Mouse (Mus musculus) thymus, postnatal 0 days (tissue): ENCODE results near the gene Hadhb. TPM values are rescaled to one million over a fixed set of nuclear protein-coding genes. Genes with fewer than 3 reads are reported as not detected.

Experiments
- DNase-seq: peaks from one replicate; pipeline ENCODE4 v3.0.0-alpha.2; 2015; ENCODE audit warnings: low spot score
- polyA plus RNA-seq: library from polyadenylated mRNA; unstranded; fragments of >200 nt; fragmentation: Nextera tagmentation; extraction: Ambion mirVana; gene quantifications from 2 replicates; pipeline ENCODE4 v1.2.1, GENCODE M21; 2015

Gene Hadhb
- polyA plus RNA-seq, 1 experiment from 2014 or later = 193 TPM

DNA sequence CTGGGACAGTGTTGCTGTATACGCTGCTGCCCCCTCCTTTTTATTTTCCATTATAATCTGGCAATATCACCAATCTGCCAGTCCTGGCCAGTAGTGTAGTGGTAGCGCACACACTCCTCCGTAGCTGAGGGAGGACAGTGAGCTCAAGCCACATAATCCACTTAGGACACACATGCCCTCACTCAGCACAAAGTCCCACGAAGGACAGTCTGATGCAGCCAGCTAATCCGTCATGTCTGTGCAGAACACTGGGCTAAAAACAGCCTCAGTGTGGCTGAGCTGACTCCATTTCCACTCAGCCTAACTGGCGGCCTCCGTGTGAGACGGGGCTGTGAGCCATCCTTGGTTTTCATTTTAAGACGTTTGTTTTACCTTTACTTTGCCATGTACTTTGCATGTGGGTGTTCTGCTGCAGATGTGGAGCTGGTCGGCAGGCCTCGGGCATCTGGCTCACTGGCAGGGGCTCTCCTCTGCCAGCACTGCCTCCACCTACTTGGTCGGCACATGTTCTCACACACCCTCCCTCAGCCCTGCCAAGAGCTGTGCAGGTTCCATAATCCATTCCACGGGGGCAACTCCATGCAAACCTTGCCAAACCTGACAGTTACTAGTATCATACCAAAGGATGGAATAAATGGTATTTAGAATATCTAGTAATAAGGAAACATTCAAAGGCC is 27.0 kb upstream of the Hadhb start:
- DNase-seq = no peak

DNA sequence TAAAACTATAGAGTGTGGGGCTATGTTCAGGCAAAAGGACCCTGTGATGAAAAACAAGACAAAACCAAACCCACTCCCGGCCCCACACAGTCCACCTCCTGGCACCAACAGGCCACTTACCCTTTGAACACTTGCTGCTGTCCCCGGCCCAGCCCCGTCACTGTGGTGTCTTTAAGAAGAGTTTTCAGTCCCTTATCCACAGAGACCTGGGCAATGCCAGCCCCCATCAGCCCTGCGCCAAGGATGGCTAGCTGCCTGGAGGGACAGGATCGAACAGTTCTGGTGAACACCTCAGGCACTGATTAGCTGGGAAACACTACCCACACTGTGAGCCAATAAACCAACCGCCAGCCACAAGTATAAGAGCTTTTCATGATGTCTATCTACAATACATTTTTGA is 26.4 kb upstream of the Hadhb start:
- DNase-seq = no peak

GRCm38 (mm10) chr5:30131246-30131645 is 23.8 kb upstream of the Hadhb start:
- no peak for DNase-seq

DNA sequence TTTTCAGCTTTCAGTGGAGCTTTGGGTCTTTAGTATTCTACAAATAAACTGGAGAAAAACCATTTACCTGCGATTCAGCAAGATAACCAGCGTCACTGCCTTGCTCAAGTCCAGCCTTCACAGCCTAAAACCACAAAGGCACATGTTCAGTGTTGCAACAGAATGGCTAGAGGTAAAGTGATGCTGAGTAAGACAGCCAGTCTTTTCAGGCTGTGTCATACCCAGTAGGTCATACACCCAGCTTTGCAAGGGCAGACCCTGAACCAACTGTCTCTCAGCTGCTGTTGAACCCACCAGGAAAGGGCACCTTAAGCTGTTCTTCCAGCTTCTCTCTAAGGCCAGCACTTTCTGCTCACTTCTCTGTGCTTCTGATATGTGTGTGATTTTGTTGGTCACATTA is 22.9 kb upstream of the Hadhb start:
- no peak for DNase-seq

DNA sequence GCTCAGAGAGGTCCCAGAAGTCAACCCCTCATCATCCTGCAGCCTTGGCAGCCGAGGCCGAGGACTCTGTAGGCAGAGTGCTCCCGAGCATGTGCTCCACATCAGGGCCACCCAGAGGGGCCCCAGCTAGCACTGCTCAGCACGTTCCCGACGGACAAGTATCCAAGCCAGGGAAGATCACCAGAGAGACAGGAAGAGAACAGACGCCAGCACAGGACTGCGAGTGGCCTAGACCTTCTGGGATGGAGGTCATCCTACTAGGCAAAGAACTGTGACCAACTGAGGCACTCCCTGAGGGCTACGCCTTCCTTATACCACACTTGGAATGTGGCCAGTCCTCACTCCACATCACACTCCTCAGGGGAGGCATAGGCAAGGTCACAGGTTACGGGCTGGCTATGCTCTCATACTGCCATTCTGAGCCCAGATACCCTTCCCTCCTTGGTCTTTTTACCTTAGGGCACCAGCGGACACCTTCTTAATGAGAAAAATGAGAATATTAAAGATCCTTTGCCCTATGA is 19.3 kb upstream of the Hadhb start:
- DNase-seq = no peak

- no peak for DNase-seq
Observed at GRCm38 (mm10) chr5:30137271-30137670, 17.8 kb upstream of the Hadhb start.

DNA sequence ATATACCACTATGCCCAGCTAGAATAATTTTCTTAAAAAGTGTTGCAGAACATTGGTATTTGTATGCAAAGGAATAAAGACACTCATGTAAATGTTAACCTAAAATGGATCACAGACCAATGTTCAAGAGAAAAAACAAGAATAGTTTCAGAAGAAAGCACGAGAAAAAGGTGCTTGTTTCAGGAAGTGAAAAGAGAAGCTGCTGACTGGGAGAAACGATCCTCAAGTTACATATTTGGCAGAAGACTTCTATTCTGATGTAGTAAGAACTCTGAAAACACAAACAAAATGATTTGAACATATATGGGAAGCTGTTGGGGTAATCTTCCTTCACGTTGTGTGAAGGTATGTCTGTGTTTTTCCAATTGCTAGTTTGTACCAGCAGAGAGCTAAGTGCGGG is 16.9 kb upstream of the Hadhb start:
- DNase-seq = no peak

DNA sequence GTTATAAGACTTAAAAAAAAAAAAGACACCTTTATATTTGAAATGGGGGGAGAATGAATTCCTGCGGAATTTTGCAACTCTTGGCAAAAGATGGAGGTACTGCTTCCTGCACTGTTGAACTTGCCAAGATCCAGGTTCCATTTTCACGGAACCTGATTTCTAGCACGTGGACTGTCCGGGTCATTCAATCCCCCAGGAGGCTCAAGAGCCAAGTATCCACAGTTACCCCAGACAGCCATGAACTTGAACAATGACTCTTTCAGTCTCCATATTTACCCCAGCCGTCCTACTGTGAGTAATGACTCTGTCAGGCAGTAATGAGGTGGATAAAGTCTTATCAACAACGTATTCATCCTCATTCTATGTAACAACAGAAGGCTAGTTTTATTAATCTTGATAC is 8.5 kb upstream of the Hadhb start:
- DNase-seq = no peak

DNA sequence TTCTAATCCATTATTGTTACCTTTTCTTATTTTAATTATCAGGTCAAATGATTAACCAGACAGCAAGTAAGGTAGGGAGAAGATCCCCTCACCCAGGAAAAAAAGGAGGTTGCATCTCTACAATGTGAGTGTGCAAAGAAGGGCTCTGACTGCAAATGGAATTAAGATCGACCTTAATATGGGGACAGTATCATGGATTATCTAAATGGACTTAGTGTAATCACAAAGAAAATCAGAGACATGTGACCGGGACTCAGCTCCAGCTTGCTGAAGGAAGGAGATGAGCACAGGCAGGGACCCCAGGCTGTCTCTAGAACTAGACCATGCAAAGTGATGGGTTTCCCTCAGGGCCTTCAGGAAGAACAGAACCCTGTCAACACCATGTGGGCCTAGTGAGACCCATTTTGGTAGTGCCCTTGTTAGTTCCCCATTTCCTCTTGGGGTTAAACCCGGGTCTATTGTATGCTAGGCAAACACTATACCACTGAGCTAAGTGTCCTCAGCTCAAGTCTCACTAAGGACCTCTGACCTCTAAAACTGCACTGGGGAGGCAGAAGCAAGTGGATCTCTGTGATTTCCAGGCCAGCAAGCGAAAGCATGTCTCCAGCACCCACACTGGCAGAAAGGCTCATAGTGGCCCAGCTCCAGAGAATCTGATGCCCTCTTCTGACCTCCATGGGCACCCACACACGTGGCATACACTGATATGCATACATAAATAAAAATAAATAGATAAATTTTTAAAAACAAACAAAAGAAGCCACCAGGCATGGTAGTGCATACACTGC is 6.7 kb upstream of the Hadhb start:
- no peak for DNase-seq

DNA sequence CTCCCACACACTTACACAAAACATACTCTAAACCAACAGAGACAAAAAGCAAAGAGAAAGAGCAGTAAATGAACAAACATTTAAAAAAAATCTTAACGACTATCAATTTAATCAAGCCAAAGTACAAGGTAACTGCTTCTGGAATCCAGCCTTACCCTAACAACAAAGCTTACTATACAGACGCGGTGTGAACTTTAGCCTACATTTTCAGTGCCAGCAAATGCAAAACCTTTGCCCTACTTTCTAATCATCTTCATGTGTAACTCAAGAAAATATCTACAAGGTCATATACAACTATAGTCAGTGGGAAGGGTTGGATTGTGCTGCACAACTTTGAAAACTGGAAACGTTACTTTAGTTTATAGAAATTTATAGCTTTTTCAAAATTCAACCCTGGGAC is 3.0 kb upstream of the Hadhb start:
- no peak for DNase-seq

DNA sequence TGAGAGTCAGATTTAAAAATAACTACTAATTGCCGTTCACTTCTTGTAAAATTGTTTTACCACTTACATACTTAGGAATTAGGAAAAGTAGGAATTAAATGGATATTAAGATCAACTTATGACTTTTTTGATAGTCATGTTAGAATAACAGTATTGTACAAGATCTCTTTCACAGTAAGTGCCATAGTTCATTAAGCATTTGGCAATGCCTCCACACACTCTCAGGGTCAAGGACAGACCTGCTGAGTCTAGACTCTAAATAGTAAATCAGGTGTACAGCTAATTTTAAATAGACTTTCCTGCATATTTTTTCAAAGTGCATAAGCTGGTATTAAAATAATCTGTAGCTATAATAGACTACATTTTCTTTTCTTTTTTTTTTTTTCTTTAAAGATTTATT is 2.6 kb upstream of the Hadhb start:
- no peak for DNase-seq

DNA sequence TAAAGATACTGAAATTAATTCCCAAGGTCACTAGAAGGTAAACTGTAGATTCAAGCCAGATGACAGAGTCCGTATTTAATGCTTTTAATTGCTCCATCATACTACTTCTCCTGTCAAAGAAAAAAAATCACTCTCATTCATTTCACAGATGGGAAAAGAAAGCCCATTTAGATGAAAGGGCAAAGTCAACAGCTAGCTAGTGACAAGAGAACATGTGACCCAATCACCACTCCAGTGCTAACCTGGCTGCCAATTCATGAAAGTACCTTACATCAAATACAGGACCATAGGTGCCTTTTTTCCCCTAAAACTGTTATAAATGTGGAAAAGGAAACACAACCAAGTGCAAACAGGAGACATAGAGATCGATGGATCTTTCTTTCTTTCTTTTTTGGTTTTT is 1.8 kb upstream of the Hadhb start:
- DNase-seq = no peak

GRCm38 (mm10) chr5:30154013-30154412 is 1.0 kb upstream of the Hadhb start:
- peak; percentile 2 for DNase-seq

GRCm38 (mm10) chr5:30155395-30155792 is 346 bp downstream of the Hadhb start:
- no peak for DNase-seq

GRCm38 (mm10) chr5:30155821-30156629 is 977 bp downstream of the Hadhb start:
- peak; percentile 37 for DNase-seq

GRCm38 (mm10) chr5:30159601-30160000 is 4.6 kb downstream of the Hadhb start:
- DNase-seq = no peak

GRCm38 (mm10) chr5:30161836-30162235 is 6.8 kb downstream of the Hadhb start:
- DNase-seq = no peak

- no peak for DNase-seq
Observed at GRCm38 (mm10) chr5:30162339-30162738, 7.3 kb downstream of the Hadhb start.

DNA sequence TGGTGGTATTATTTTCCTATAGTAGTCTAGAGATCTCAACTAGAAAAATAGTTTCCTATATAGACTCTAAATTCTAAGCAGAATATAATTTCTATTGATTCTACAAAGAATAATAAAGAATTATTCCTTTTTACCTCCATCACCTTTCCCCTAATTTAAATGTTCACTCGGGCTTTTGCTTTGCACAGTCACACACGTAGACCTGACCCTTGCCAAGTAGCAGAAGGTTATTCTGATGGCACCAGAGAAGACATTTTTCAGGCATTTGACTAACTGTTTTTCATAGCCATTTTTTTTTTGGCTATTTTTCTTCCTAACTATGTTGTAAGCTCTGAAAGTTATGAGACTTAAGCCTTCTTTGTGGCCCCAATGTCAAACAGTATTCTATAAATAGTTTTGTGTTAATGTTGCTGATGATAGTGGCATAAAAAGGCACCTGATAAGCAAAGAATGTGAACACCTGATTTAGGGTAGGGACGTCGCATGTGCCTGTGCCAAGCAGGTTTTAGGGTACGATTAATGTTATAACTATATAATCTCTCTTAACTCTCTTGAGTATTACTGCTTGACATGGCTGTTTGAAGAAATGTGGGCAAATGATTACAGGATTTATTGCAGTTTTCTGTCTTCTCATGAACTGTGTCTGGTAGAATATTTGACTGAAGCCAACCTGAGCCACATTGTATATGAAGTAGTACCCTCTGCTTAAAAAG is 10.3 kb downstream of the Hadhb start:
- DNase-seq = no peak

GRCm38 (mm10) chr5:30170303-30170940 is 15.4 kb downstream of the Hadhb start:
- DNase-seq = no peak

DNA sequence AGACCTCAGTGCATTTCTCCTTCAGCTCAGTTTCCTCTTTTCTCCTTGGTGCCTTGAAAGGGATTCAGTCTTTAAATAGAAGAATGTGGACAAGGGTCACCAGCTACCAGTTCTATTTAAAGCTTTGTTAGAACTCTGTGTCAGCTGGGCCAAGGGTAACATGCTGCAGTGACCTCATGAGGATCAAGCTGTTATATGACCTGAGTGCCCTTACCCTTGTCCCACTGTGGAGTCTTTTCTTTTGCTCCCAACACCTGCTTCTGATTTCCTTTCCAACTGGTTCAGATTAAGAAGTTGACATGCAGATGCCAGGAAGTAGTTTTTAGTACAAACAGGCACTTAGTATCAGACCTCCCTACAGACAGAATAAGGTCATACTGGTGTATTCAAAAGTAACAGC is 17.1 kb downstream of the Hadhb start:
- no peak for DNase-seq
